Mouse (Mus musculus): ENCODE data around the gene Glis3.

GRCm38 (mm10) chr19:28448811-28449210, 231.1 kb downstream of the Glis3 start:
- TF ChIP-seq POLR2A (IDR thresholded peaks at IDR 0.05; ENCODE audit: low read depth, low read length) = no peak
- TF ChIP-seq CTCF (IDR thresholded peaks at IDR 0.05; ENCODE audit: borderline replicate concordance, insufficient read depth, low read length) = no peak
